Mouse (Mus musculus): ENCODE results near the gene Cstl1. TPM values are rescaled to one million over a fixed set of nuclear protein-coding genes. Genes with fewer than 3 reads are reported as not detected.
"Not testable (repeated sequence)": the region's sequence is repeated elsewhere in the genome, so short reads cannot be mapped to it uniquely, and the experiment has no call there.

Gene Cstl1
- polyA plus RNA-seq, 1 experiment from 2014 or later = not detected

GRCm38 (mm10) chr2:148754310-148754846 lies 4.2 kb downstream of the Cstl1 start:
- Histone ChIP-seq H3K4me1 (replicated peaks) (no peaks in the 10 kb centered on the region), H3K27ac (no peak overlapping the region), H3K9me3 (no peaks in the 10 kb centered on the region), H3K27me3 (ENCODE audit: insufficient read depth, poor library complexity, severe bottlenecking) (no peaks in the 10 kb centered on the region), H3K4me3 (no peak overlapping the region), H3K36me3 (no peaks in the 10 kb centered on the region)
- DNase-seq (ENCODE audit: low spot score) = no peak
- whole genome bisulfite sequencing = 71% methylated on average over 1 of the region's 1 CpGs

- Histone ChIP-seq H3K27ac (no peak overlapping the region), H3K9me3 (no peaks in the 10 kb centered on the region), H3K36me3 (no peaks in the 10 kb centered on the region), H3K4me1 (replicated peaks) (no peaks in the 10 kb centered on the region), H3K27me3 (ENCODE audit: insufficient read depth, poor library complexity, severe bottlenecking) (no peaks in the 10 kb centered on the region), H3K4me3 (no peak overlapping the region)
- WGBS = 100% methylated on average over 1 of the region's 1 CpGs
- no peak for DNase-seq (ENCODE audit: low spot score)
Measured at GRCm38 (mm10) chr2:148763648-148764388, 13.7 kb downstream of the Cstl1 start.

- H3K9me3 ChIP-seq = not testable (repeated sequence)
Measured at GRCm38 (mm10) chr2:148771397-148771796, 21.2 kb downstream of the Cstl1 start, which contains the start of gene Cst11. TSS of gene Cst11 (minus strand) at chr2:148771497.

GRCm38 (mm10) chr2:148781709-148782108 lies 31.6 kb downstream of the Cstl1 start, which contains the start of gene 8030411F24Rik:
TSS of gene 8030411F24Rik (plus strand) at chr2:148782009.
- WGBS = 21% methylated on average over 1 of the region's 1 CpGs
- Histone ChIP-seq H3K4me1 (replicated peaks) (no peaks in the 10 kb centered on the region), H3K27me3 (ENCODE audit: insufficient read depth, poor library complexity, severe bottlenecking) (no peaks in the 10 kb centered on the region), H3K4me3 (no peak within 1 kb of the TSS), H3K27ac (no peak within 1 kb of the TSS), H3K9me3 (no peaks in the 10 kb centered on the region), H3K36me3 (no peaks in the 10 kb centered on the region)
- no peak for DNase-seq (ENCODE audit: low spot score)

More at GRCm38 (mm10) chr2:148771397-148771796, 21.2 kb downstream of the Cstl1 start, which contains the start of gene Cst11:
- H3K36me3 ChIP-seq; H3K27ac ChIP-seq; DNase-seq (ENCODE audit: low spot score); H3K4me1 ChIP-seq (replicated peaks); H3K4me3 ChIP-seq; H3K27me3 ChIP-seq (ENCODE audit: insufficient read depth, poor library complexity, severe bottlenecking): not testable (repeated sequence)
- 87% methylated on average over 4 of the region's 4 CpGs for WGBS

- no peaks in the 10 kb centered on the region for H3K27me3 ChIP-seq (ENCODE audit: insufficient read depth, poor library complexity, severe bottlenecking)
- 95% methylated on average over 6 of the region's 6 CpGs for WGBS
- H3K27ac ChIP-seq = no peak within 1 kb of the TSS
- H3K4me3 ChIP-seq = no peak within 1 kb of the TSS
- H3K4me1 ChIP-seq (replicated peaks) = no peaks in the 10 kb centered on the region
- H3K9me3 ChIP-seq = no peaks in the 10 kb centered on the region
- H3K36me3 ChIP-seq = no peaks in the 10 kb centered on the region
- no peak for DNase-seq (ENCODE audit: low spot score)
Measured at GRCm38 (mm10) chr2:148789142-148789541, 39.0 kb downstream of the Cstl1 start, which contains the start of gene Cst12. TSS of gene Cst12 (plus strand) at chr2:148789361.

GRCm38 (mm10) chr2:148798485-148798884 lies 48.3 kb downstream of the Cstl1 start, which contains the start of gene Cst8:
TSS of gene Cst8 (plus strand) at chr2:148798785.
- WGBS = 87% methylated on average over 1 of the region's 1 CpGs
- no peaks in the 10 kb centered on the region for H3K4me1 ChIP-seq (replicated peaks)
- no peak for DNase-seq (ENCODE audit: low spot score)
- H3K9me3 ChIP-seq = no peaks in the 10 kb centered on the region
- H3K27me3 ChIP-seq (ENCODE audit: insufficient read depth, poor library complexity, severe bottlenecking) = no peaks in the 10 kb centered on the region
- H3K4me3 ChIP-seq = no peak within 1 kb of the TSS
- H3K27ac ChIP-seq = no peak within 1 kb of the TSS
- H3K36me3 ChIP-seq = no peaks in the 10 kb centered on the region

GRCm38 (mm10) chr2:148801491-148801921 lies 51.3 kb downstream of the Cstl1 start:
- H3K9me3 ChIP-seq = no peaks in the 10 kb centered on the region
- H3K27ac ChIP-seq = no peak overlapping the region
- DNase-seq (ENCODE audit: low spot score) = no peak
- H3K27me3 ChIP-seq (ENCODE audit: insufficient read depth, poor library complexity, severe bottlenecking) = no peaks in the 10 kb centered on the region
- H3K36me3 ChIP-seq = no peaks in the 10 kb centered on the region
- no peaks in the 10 kb centered on the region for H3K4me1 ChIP-seq (replicated peaks)
- WGBS = 82% methylated on average over 3 of the region's 3 CpGs
- H3K4me3 ChIP-seq = no peak overlapping the region

Other genes starting within 250 kb of the Cstl1 start
- gene Nxt1, start 77.8 kb upstream of the Cstl1 start, polyA plus RNA-seq (2016; fragmentation: Nextera tagmentation; extraction: Ambion mirVana) = 120 and 141 TPM in 2 replicates
- 18.2 and 27.4 TPM in 2 replicates for gene Gzf1, start 69.3 kb upstream of the Cstl1 start, polyA plus RNA-seq (2016; fragmentation: Nextera tagmentation; extraction: Ambion mirVana)
- gene Napb, start 17.9 kb upstream of the Cstl1 start, polyA plus RNA-seq (2016; fragmentation: Nextera tagmentation; extraction: Ambion mirVana) = 9.1 and 14.1 TPM in 2 replicates
- not detected in 2 replicates for gene Cst11, start 21.1 kb downstream of the Cstl1 start, polyA plus RNA-seq (2016; fragmentation: Nextera tagmentation; extraction: Ambion mirVana)
- not detected in 2 replicates for gene 8030411F24Rik, start 31.7 kb downstream of the Cstl1 start, polyA plus RNA-seq (2016; fragmentation: Nextera tagmentation; extraction: Ambion mirVana)
- gene Cst12, start 39.0 kb downstream of the Cstl1 start, polyA plus RNA-seq (2016; fragmentation: Nextera tagmentation; extraction: Ambion mirVana) = not detected in 2 replicates
- not detected in 2 replicates for gene Cst8, start 48.4 kb downstream of the Cstl1 start, polyA plus RNA-seq (2016; fragmentation: Nextera tagmentation; extraction: Ambion mirVana)
- gene Cst13, start 69.7 kb downstream of the Cstl1 start, polyA plus RNA-seq (2016; fragmentation: Nextera tagmentation; extraction: Ambion mirVana) = not detected in 2 replicates
- gene Cst9, start 84.8 kb downstream of the Cstl1 start, polyA plus RNA-seq (2016; fragmentation: Nextera tagmentation; extraction: Ambion mirVana) = not detected in 2 replicates
- gene 9230104L09Rik, start 114.7 kb downstream of the Cstl1 start, polyA plus RNA-seq (2016; fragmentation: Nextera tagmentation; extraction: Ambion mirVana) = not detected in 2 replicates
- gene Cst3, start 125.3 kb downstream of the Cstl1 start, polyA plus RNA-seq (2016; fragmentation: Nextera tagmentation; extraction: Ambion mirVana) = 308 and 381 TPM in 2 replicates

All from hindbrain, embryonic 10.5 days (tissue).